Mouse (Mus musculus) embryonic facial prominence, embryonic 14.5 days (tissue): ENCODE results near the gene Khdc4. TPM values are rescaled to one million over a fixed set of nuclear protein-coding genes. Genes with fewer than 3 reads are reported as not detected.

Source experiments
- ATAC-seq: fragments of 200-750 bp; cut with Nextera tagmentation; 2 replicates; pipeline ENCODE4 v1.8.0; 2017; ENCODE audit warnings: low read depth, moderate number of reproducible peaks, moderate TSS enrichment
- DNase-seq: peaks from one replicate; pipeline ENCODE4 v3.0.0-alpha.2; 2015; ENCODE audit warnings: low spot score
- H3K27ac ChIP-seq: fragments of 300-500 bp; sonication (generic); replicated peaks from 2 replicates; pipeline ENCODE4 v1.5.1; 2014; ENCODE audit warnings: low read depth, mild to moderate bottlenecking, low read length, moderate library complexity
- H3K27me3 ChIP-seq: fragments of 300-500 bp; sonication (generic); replicated peaks from 2 replicates; pipeline ENCODE4 v1.6.1; 2014; ENCODE audit warnings: low read length; ENCODE audit not compliant: control insufficient read depth, insufficient read depth
- H3K36me3 ChIP-seq: fragments of 300-500 bp; sonication (generic); 2 replicates; pipeline ENCODE4 v1.6.1; 2014; ENCODE audit warnings: low read length, mixed read lengths; ENCODE audit not compliant: control insufficient read depth, insufficient read depth
- H3K4me1 ChIP-seq: fragments of 300-500 bp; sonication (generic); 2 replicates; pipeline ENCODE4 v1.6.1; 2014; ENCODE audit warnings: antibody characterized with exemption, low read length; ENCODE audit not compliant: control insufficient read depth, insufficient read depth
- H3K4me2 ChIP-seq: fragments of 300-500 bp; sonication (generic); 2 replicates; pipeline ENCODE4 v1.6.1; 2014; ENCODE audit warnings: low read depth, mild to moderate bottlenecking, low read length, moderate library complexity, mixed read lengths
- H3K4me3 ChIP-seq: fragments of 300-500 bp; sonication (generic); 2 replicates; pipeline ENCODE4 v1.5.1; 2014; ENCODE audit warnings: low read depth, mild to moderate bottlenecking, low read length
- H3K9ac ChIP-seq: fragments of 300-500 bp; sonication (generic); 2 replicates; pipeline ENCODE4 v1.6.1; 2014; ENCODE audit warnings: low read depth, mild to moderate bottlenecking, low read length, moderate library complexity, mixed read lengths
- H3K9me3 ChIP-seq: fragments of 300-500 bp; sonication (generic); 2 replicates; pipeline ENCODE4 v1.6.1; 2016; ENCODE audit warnings: low read length; ENCODE audit not compliant: control insufficient read depth
- WGBS: fragments of 180-500 bp; shearing (Covaris S2); extraction: QIAGEN DNeasy Blood & Tissue Kit; methylation state at CpG from one replicate; pipeline ENCODE4 v1.1.7; 2014; 5-methylcytosine and 5-hydroxymethylcytosine counted together
- polyA plus RNA-seq: library from polyadenylated mRNA; unstranded; fragments of >200 nt; fragmentation: Nextera tagmentation; extraction: Ambion mirVana; gene quantifications from 2 replicates; pipeline ENCODE4 v1.2.1, GENCODE M21; 2014

Gene Khdc4
- polyA plus RNA-seq, 1 experiment from 2014 or later: 66.4 TPM

- H3K9me3 ChIP-seq: no peaks in the 10 kb centered on the region
- H3K4me2 ChIP-seq: no peak within 1 kb of the TSS
- WGBS: 87% methylated on average over 17 of the region's 17 CpGs
- 0 out of 2 replicates have a peak, but pooled peaks cover 5% of the 10 kb centered on the region for H3K4me1 ChIP-seq
- DNase-seq (no peak), ATAC-seq (no peak)
- no peaks in the 10 kb centered on the region for H3K27me3 ChIP-seq
- H3K4me3 ChIP-seq: no peak within 1 kb of the TSS
- no peak within 1 kb of the TSS for H3K9ac ChIP-seq
- H3K36me3 ChIP-seq: peaks cover 15% of the 10 kb centered on the region
- H3K27ac ChIP-seq: no peak within 1 kb of the TSS
Observed at GRCm38 (mm10) chr3:88652846-88653515, 32.6 kb upstream of the Khdc4 start, which contains the start of gene Rxfp4. TSS of gene Rxfp4 (minus strand) at chr3:88653142.

- H3K36me3 ChIP-seq: peaks cover 7% of the 10 kb centered on the region
- H3K27me3 ChIP-seq: no peaks in the 10 kb centered on the region
- H3K27ac ChIP-seq: no peak overlapping the region
- H3K9ac ChIP-seq: no peak overlapping the region
- H3K9me3 ChIP-seq: no peaks in the 10 kb centered on the region
- H3K4me1 ChIP-seq: 0 out of 2 replicates have a peak, but pooled peaks cover 5% of the 10 kb centered on the region
- 0 out of 2 replicates have a peak, but pooled peaks have one; percentile 39 for ATAC-seq
- peak; percentile 46 for DNase-seq
- no peak overlapping the region for H3K4me2 ChIP-seq
- 78% methylated on average over 6 of the region's 6 CpGs for WGBS
- H3K4me3 ChIP-seq: no peak overlapping the region
Observed at GRCm38 (mm10) chr3:88653516-88654370, 31.9 kb upstream of the Khdc4 start.

GRCm38 (mm10) chr3:88654621-88655020 is 31.0 kb upstream of the Khdc4 start:
- Histone ChIP-seq H3K27me3 (no peaks in the 10 kb centered on the region), H3K9ac (no peak overlapping the region), H3K4me1 (0 out of 2 replicates have a peak, but pooled peaks cover 5% of the 10 kb centered on the region), H3K9me3 (no peaks in the 10 kb centered on the region), H3K27ac (no peak overlapping the region), H3K4me3 (no peak overlapping the region), H3K4me2 (no peak overlapping the region), H3K36me3 (peaks cover 2% of the 10 kb centered on the region; the same call in 1 of the 2 replicates)
- WGBS: 72% methylated on average over 4 of the region's 4 CpGs
- DNase-seq (peak; percentile 43), ATAC-seq (no peak)

GRCm38 (mm10) chr3:88655619-88656018 is 30.0 kb upstream of the Khdc4 start:
- Histone ChIP-seq H3K4me1 (0 out of 2 replicates have a peak, but pooled peaks cover 5% of the 10 kb centered on the region), H3K4me3 (no peak overlapping the region)

GRCm38 (mm10) chr3:88658441-88659127 is 27.0 kb upstream of the Khdc4 start:
- H3K4me2 ChIP-seq: no peak overlapping the region
- H3K9ac ChIP-seq: no peak overlapping the region
- H3K36me3 ChIP-seq: no peaks in the 10 kb centered on the region
- H3K27me3 ChIP-seq: no peaks in the 10 kb centered on the region
- no peaks in the 10 kb centered on the region for H3K9me3 ChIP-seq
- H3K4me3 ChIP-seq: no peak overlapping the region
- no peak overlapping the region for H3K27ac ChIP-seq
- 0 out of 2 replicates have a peak, but pooled peaks cover 5% of the 10 kb centered on the region for H3K4me1 ChIP-seq
- DNase-seq (no peak), ATAC-seq (no peak)
- 64% methylated on average over 5 of the region's 5 CpGs for WGBS

More at GRCm38 (mm10) chr3:88655619-88656018, 30.0 kb upstream of the Khdc4 start:
- WGBS: 74% methylated on average over 8 of the region's 8 CpGs
- Histone ChIP-seq H3K36me3 (no peaks in the 10 kb centered on the region), H3K9me3 (no peaks in the 10 kb centered on the region), H3K27me3 (no peaks in the 10 kb centered on the region), H3K4me2 (no peak overlapping the region), H3K9ac (no peak overlapping the region), H3K27ac (no peak overlapping the region)
- DNase-seq: no peak
- ATAC-seq: no peak

- H3K27me3 ChIP-seq: no peaks in the 10 kb centered on the region
- no peak for ATAC-seq
- H3K4me2 ChIP-seq: no peak overlapping the region
- H3K36me3 ChIP-seq: no peaks in the 10 kb centered on the region
- H3K4me1 ChIP-seq: 0 out of 2 replicates have a peak, but pooled peaks cover under 1% of the 10 kb centered on the region
- no peak for DNase-seq
- H3K27ac ChIP-seq: no peak overlapping the region
- H3K9me3 ChIP-seq: no peaks in the 10 kb centered on the region
- WGBS: 46% methylated on average over 6 of the region's 6 CpGs
- H3K9ac ChIP-seq: no peak overlapping the region
- no peak overlapping the region for H3K4me3 ChIP-seq
Observed at GRCm38 (mm10) chr3:88659798-88660197, 25.8 kb upstream of the Khdc4 start.

- H3K4me2 ChIP-seq: no peak overlapping the region
- DNase-seq (no peak), ATAC-seq (no peak)
- no peak overlapping the region for H3K27ac ChIP-seq
- H3K4me1 ChIP-seq: no peaks in the 10 kb centered on the region
- WGBS: 66% methylated on average over 4 of the region's 4 CpGs
- no peak overlapping the region for H3K4me3 ChIP-seq
- H3K27me3 ChIP-seq: no peaks in the 10 kb centered on the region
- H3K9me3 ChIP-seq: no peaks in the 10 kb centered on the region
- no peak overlapping the region for H3K9ac ChIP-seq
- no peaks in the 10 kb centered on the region for H3K36me3 ChIP-seq
Observed at GRCm38 (mm10) chr3:88664095-88664494, 21.5 kb upstream of the Khdc4 start.

- Histone ChIP-seq H3K9ac (peak overlapping the region; percentile 48), H3K4me2 (peak overlapping the region; percentile 58), H3K27me3 (no peaks in the 10 kb centered on the region), H3K4me1 (no peaks in the 10 kb centered on the region), H3K4me3 (peak overlapping the region; percentile 24), H3K36me3 (no peaks in the 10 kb centered on the region), H3K9me3 (no peaks in the 10 kb centered on the region), H3K27ac (no peak overlapping the region)
- DNase-seq (peak; percentile 92), ATAC-seq (peak; percentile 60; the same call in 1 of the 2 replicates)
- 11% methylated on average over 11 of the region's 11 CpGs for WGBS
Observed at GRCm38 (mm10) chr3:88677399-88677798, 8.2 kb upstream of the Khdc4 start.
